Comparison of ENCODE assay signal across 23 mouse cellular contexts in the genomic region with DNA sequence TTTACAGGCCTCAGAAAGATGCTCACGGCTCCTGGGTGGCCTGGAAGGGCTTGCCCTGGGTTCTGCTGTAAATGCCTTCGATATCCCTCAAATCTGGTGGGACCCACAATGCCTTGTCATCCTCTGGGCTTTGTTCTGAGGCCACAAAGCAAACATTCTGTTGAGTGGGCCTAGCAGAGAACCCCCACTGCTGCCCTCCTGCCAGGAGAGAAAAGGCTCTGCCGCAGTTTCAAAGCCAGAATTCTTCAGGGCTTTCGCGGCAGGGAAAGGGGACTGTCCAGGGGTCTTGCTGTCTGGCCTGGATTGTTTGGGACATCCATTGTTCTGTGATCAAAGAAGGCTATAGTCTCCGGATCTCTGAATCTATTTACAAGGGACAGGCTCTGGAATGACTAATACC. TPM values are rescaled to one million over a fixed set of nuclear protein-coding genes. Genes with fewer than 3 reads are reported as not detected.
A peak's percentile ranks its signal among the peaks of the same experiment; 100 is the strongest.
DNase-seq lines count a peak whose midpoint lies in the region; ATAC-seq and TF ChIP-seq lines count a peak whose summit lies in the region.
"Had no signal": no experiment of that assay in that cellular context is flagged by ENCODE, and none has a peak within 500 bp of the region (broad histone marks: within the 10 kb centered on the region; RNA-seq: fewer than 3 reads in every experiment).

No protein-coding gene starts in this region.

- H3K4me1 ChIP-seq in forebrain, embryonic 10.5 days, result peaks cover 31% of the 10 kb centered on the region
- H3K4me1 ChIP-seq in forebrain, embryonic 14.5 days (ENCODE audit: control insufficient read depth, insufficient read depth, low read length), result no peaks in the 10 kb centered on the region; the same call in 1 of the 2 replicates
- H3K4me1 ChIP-seq in limb, embryonic 12.5 days (replicated peaks), result peaks cover 18% of the 10 kb centered on the region
- H3K4me1 ChIP-seq: kidney, embryonic 15.5 days; liver, embryonic 15.5 days; megakaryocyte, embryonic 14.5 days had no signal

- no peaks in the 10 kb centered on the region; the same call in 1 of the 2 replicates for H3K27me3 ChIP-seq in forebrain, embryonic 10.5 days (ENCODE audit: poor library complexity, severe bottlenecking)
- H3K27me3 ChIP-seq in forebrain, embryonic 14.5 days (replicated peaks; ENCODE audit: control insufficient read depth, insufficient read depth, low read length), result no peaks in the 10 kb centered on the region
- H3K27me3 ChIP-seq in limb, embryonic 12.5 days, result 0 out of 2 replicates have a peak, but pooled peaks cover 3% of the 10 kb centered on the region
- H3K27me3 ChIP-seq: forebrain, embryonic 12.5 days; kidney, embryonic 15.5 days had no signal

- no peak for ATAC-seq in forebrain, embryonic 14.5 days
- ATAC-seq in limb, embryonic 12.5 days (ENCODE audit: insufficient number of reproducible peaks, insufficient read depth, low FRiP score, low TSS enrichment, low read depth), result no peak
- ATAC-seq: CD4-positive, CD25-positive, alpha-beta regulatory T cell, adult 4 months; intestine, embryonic 16.5 days had no signal

- DNase-seq in forebrain, embryonic 10.5 days (ENCODE audit: extremely low spot score, low spot score), result no peak
- no peak for DNase-seq in forebrain, embryonic 14.5 days (ENCODE audit: low spot score)
- DNase-seq in left cerebral cortex, adult 2 months (ENCODE audit: extremely low spot score in 1 of 2, low spot score in 2 of 2), result no peak
- no peak for DNase-seq in left cerebral cortex, postnatal 4 days
- peak; percentile 30 for DNase-seq in embryo, embryonic 11 days
- no peak for DNase-seq in retina, postnatal 1 day
- DNase-seq in spleen, postnatal 14 days (ENCODE audit: low spot score in 2 of 2), result no peak
- DNase-seq: adrenal gland, postnatal 36 days; cerebellum, adult 2 months; layer of hippocampus, postnatal 36 days; lung, postnatal 10 days; right cerebral cortex, postnatal 25 days; thymus, postnatal 14 days had no signal

- WGBS in forebrain, embryonic 10.5 days, result 12% methylated on average over 6 of the region's 6 CpGs
- WGBS in forebrain, embryonic 14.5 days, result 8% methylated on average over 6 of the region's 6 CpGs
- WGBS in limb, embryonic 12.5 days, result 29% methylated on average over 6 of the region's 6 CpGs

- H3K27ac ChIP-seq in forebrain, embryonic 10.5 days, result peak overlapping the region; percentile 53; the same call in 1 of the 2 replicates
- H3K27ac ChIP-seq in forebrain, embryonic 14.5 days (ENCODE audit: low read depth, low read length), result no peak overlapping the region
- H3K27ac ChIP-seq in left cerebral cortex, adult 2 months, result peak overlapping the region; percentile 42
- peak overlapping the region; percentile 46; the same call in 1 of the 2 replicates for H3K27ac ChIP-seq in limb, embryonic 12.5 days
- H3K27ac ChIP-seq: forebrain, embryonic 12.5 days; kidney, embryonic 15.5 days; liver, embryonic 15.5 days; stomach, postnatal 0 days had no signal

- intact Hi-C loops in left cerebral cortex, adult 2 months (cut with DNase I), result loop anchor here (2.0 kb wide), 1 partner anchor 13 kb away; no protein-coding TSS in a partner anchor
- intact Hi-C loops in left cerebral cortex, postnatal 4 days (cut with DNase I), result no loop called here

- TF ChIP-seq CTCF in left cerebral cortex, adult 2 months (IDR thresholded peaks at IDR 0.05), result no peak

- H3K36me3 ChIP-seq in forebrain, embryonic 10.5 days (replicated peaks), result no peaks in the 10 kb centered on the region
- no peaks in the 10 kb centered on the region for H3K36me3 ChIP-seq in forebrain, embryonic 14.5 days (ENCODE audit: control insufficient read depth, insufficient read depth, low read length)
- peaks cover 21% of the 10 kb centered on the region; the same call in 1 of the 2 replicates for H3K36me3 ChIP-seq in limb, embryonic 12.5 days
- H3K36me3 ChIP-seq: forebrain, embryonic 12.5 days; G1E; kidney, embryonic 15.5 days; liver, embryonic 15.5 days had no signal

- H3K9me3 ChIP-seq in forebrain, embryonic 10.5 days, result peaks cover 3% of the 10 kb centered on the region; the same call in 1 of the 2 replicates
- H3K9me3 ChIP-seq in forebrain, embryonic 14.5 days (replicated peaks; ENCODE audit: control insufficient read depth, low read length), result no peaks in the 10 kb centered on the region; the same call in 1 of the 2 replicates
- 0 out of 2 replicates have a peak, but pooled peaks cover 7% of the 10 kb centered on the region for H3K9me3 ChIP-seq in limb, embryonic 12.5 days
- H3K9me3 ChIP-seq: forebrain, embryonic 12.5 days; G1E; kidney, embryonic 15.5 days; liver, embryonic 15.5 days had no signal

- no peak overlapping the region for H3K9ac ChIP-seq in forebrain, embryonic 14.5 days (ENCODE audit: low read length)
- H3K9ac ChIP-seq in limb, embryonic 12.5 days (replicated peaks), result no peak overlapping the region
- H3K9ac ChIP-seq: forebrain, embryonic 12.5 days; kidney, embryonic 15.5 days; liver, embryonic 15.5 days had no signal

- H3K4me3 ChIP-seq in forebrain, embryonic 10.5 days, result no peak overlapping the region
- no peak overlapping the region for H3K4me3 ChIP-seq in forebrain, embryonic 14.5 days (ENCODE audit: low read depth, low read length)
- H3K4me3 ChIP-seq in left cerebral cortex, adult 2 months, result no peak overlapping the region
- no peak overlapping the region for H3K4me3 ChIP-seq in limb, embryonic 12.5 days (replicated peaks)
- H3K4me3 ChIP-seq: forebrain, embryonic 12.5 days; kidney, embryonic 15.5 days; liver, embryonic 15.5 days; megakaryocyte, embryonic 14.5 days had no signal

- no peak overlapping the region for H3K4me2 ChIP-seq in forebrain, embryonic 14.5 days (ENCODE audit: low read length)
- H3K4me2 ChIP-seq in limb, embryonic 12.5 days, result no peak overlapping the region
- H3K4me2 ChIP-seq: forebrain, embryonic 12.5 days; kidney, embryonic 15.5 days; liver, embryonic 15.5 days had no signal

RNA-seq across cellular contexts. Expression of gene Fbln2, which starts 33.1 kb away (rescaled TPM):
- polyA plus RNA-seq in forebrain, embryonic 10.5 days (2016; fragmentation: Nextera tagmentation; extraction: Ambion mirVana), result 30.5 and 35.4 TPM in 2 replicates
- polyA plus RNA-seq in forebrain, embryonic 14.5 days (2014; fragmentation: Nextera tagmentation; extraction: Ambion mirVana), result 7.3 and 12.8 TPM in 2 replicates
- total RNA-seq in left cerebral cortex, adult 2 months (2021), result 1 to 10 TPM; 5.7 to 8.0 TPM
- total RNA-seq in left cerebral cortex, postnatal 4 days (2021), result 10 to 100 TPM; 15.3 to 17.5 TPM
- polyA plus RNA-seq in limb, embryonic 12.5 days (2016; fragmentation: Nextera tagmentation; extraction: Ambion mirVana), result 126 and 129 TPM in 2 replicates
- total RNA-seq: hematopoietic stem cell, adult 5-6 weeks had no signal
- polyA plus RNA-seq: G1E had no signal
